Mouse (Mus musculus) limb, embryonic 11.5 days (tissue): ENCODE results near the gene Pgghg. TPM values are rescaled to one million over a fixed set of nuclear protein-coding genes. Genes with fewer than 3 reads are reported as not detected.

Experiments
- ATAC-seq: fragments of 200-750 bp; cut with Nextera tagmentation; 2 replicates; pipeline ENCODE4 v1.8.0; 2017; ENCODE audit warnings: low read depth; ENCODE audit not compliant: insufficient number of reproducible peaks, low FRiP score, low TSS enrichment
- DNase-seq: peaks from one replicate; pipeline ENCODE4 v3.0.0-alpha.2; 2015; ENCODE audit warnings: low spot score
- H3K27ac ChIP-seq: fragments of 300-500 bp; sonication (generic); replicated peaks from 2 replicates; pipeline ENCODE4 v1.5.1; 2014; ENCODE audit warnings: low read depth, mild to moderate bottlenecking, low read length
- H3K27me3 ChIP-seq: fragments of 300-500 bp; sonication (generic); 2 replicates; pipeline ENCODE4 v1.6.1; 2014; ENCODE audit warnings: mild to moderate bottlenecking, low read length, mixed read lengths; ENCODE audit not compliant: control insufficient read depth, insufficient read depth
- H3K36me3 ChIP-seq: fragments of 300-500 bp; sonication (generic); 2 replicates; pipeline ENCODE4 v1.6.1; 2014; ENCODE audit warnings: mild to moderate bottlenecking, low read length, moderate library complexity, mixed read lengths; ENCODE audit not compliant: control insufficient read depth, insufficient read depth
- H3K4me1 ChIP-seq: fragments of 300-500 bp; sonication (generic); 2 replicates; pipeline ENCODE4 v1.6.1; 2014; ENCODE audit warnings: low read length, mixed read lengths; ENCODE audit not compliant: control insufficient read depth, insufficient read depth
- H3K4me2 ChIP-seq: fragments of 300-500 bp; sonication (generic); 2 replicates; pipeline ENCODE4 v1.6.1; 2014; ENCODE audit warnings: low read depth, mild to moderate bottlenecking, moderate library complexity; ENCODE audit not compliant: severe bottlenecking
- H3K4me3 ChIP-seq: fragments of 300-500 bp; sonication (generic); 2 replicates; pipeline ENCODE4 v1.5.1; 2014; ENCODE audit warnings: low read depth, low read length
- H3K9ac ChIP-seq: fragments of 300-500 bp; sonication (generic); 2 replicates; pipeline ENCODE4 v1.6.1; 2014; ENCODE audit warnings: mild to moderate bottlenecking, low read length
- H3K9me3 ChIP-seq: fragments of 300-500 bp; sonication (generic); 2 replicates; pipeline ENCODE4 v1.6.1; 2016; ENCODE audit warnings: low read length; ENCODE audit not compliant: control insufficient read depth
- WGBS: fragments of 180-500 bp; shearing (Covaris S2); extraction: QIAGEN DNeasy Blood & Tissue Kit; methylation state at CpG from one replicate; pipeline ENCODE4 v1.1.7; 2014; 5-methylcytosine and 5-hydroxymethylcytosine counted together
- polyA plus RNA-seq: library from polyadenylated mRNA; unstranded; fragments of >200 nt; fragmentation: Nextera tagmentation; extraction: Ambion mirVana; gene quantifications from 2 replicates; pipeline ENCODE4 v1.2.1, GENCODE M21; 2014

The Pgghg gene
- polyA plus RNA-seq, 1 experiment from 2014 or later, result 16.1 TPM

DNA sequence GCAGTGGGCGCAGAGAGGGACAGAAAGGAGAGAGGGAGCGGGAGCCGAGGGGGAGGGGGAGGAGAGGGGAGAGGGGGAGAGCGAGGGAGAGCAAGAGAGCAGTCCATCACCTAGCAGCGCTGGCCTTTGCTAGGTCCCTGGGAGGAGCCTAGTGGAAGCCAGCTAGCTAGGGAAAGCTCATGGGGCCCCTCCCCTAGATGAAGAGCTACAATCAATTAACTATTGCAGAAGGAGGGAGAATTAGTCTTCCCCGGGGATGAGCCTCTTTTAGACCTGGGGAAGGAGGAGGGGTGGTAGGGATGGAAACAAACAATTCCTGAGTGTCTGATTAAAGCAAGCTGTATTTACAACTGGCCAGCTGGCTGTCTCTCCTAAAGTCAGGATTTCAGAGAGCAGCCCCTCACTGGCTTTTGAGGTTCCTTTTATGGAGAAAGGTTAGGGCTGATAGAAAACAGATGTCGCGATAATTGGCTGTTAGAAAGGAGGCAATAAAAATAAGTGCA lies 1.5 kb upstream of the Pgghg start:
- peak; percentile 58 for ATAC-seq
- H3K27ac ChIP-seq, result peak overlapping the region; percentile 45; the same call in 1 of the 2 replicates
- no peaks in the 10 kb centered on the region for H3K9me3 ChIP-seq
- DNase-seq, result peak; percentile 68
- H3K4me1 ChIP-seq, result peaks cover 19% of the 10 kb centered on the region
- no peak overlapping the region for H3K9ac ChIP-seq
- WGBS, result 1% methylated on average over 8 of the region's 8 CpGs
- no peaks in the 10 kb centered on the region for H3K27me3 ChIP-seq
- no peak overlapping the region; the same call in 1 of the 2 replicates for H3K4me3 ChIP-seq
- peak overlapping the region; percentile 36 for H3K4me2 ChIP-seq
- H3K36me3 ChIP-seq, result no peaks in the 10 kb centered on the region

DNA sequence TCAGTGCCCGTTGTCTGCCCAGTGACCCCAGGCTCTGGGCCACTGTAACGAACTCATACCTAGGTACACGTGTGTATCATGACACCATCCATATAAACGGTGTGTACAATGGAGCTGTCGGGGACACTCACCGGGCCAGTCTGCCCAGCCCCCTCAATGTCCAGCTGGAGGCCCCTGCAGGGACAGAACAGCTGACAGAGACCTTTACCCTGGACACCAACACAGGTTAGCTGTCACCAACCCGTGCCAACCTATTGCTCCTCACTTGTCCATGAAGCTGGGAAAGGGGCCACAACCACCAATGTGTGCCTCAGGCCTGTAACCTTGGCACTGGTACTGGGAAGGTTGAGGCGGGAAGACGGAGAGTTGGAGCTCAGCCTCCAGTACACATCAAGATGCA lies 1.1 kb downstream of the Pgghg start:
- H3K4me3 ChIP-seq, result peak overlapping the region; percentile 41
- H3K27ac ChIP-seq, result no peak overlapping the region
- peak overlapping the region; percentile 49 for H3K4me2 ChIP-seq
- DNase-seq, result no peak
- no peaks in the 10 kb centered on the region for H3K9me3 ChIP-seq
- WGBS, result 64% methylated on average over 9 of the region's 9 CpGs
- peaks cover 19% of the 10 kb centered on the region for H3K4me1 ChIP-seq
- ATAC-seq, result no peak
- H3K36me3 ChIP-seq, result peaks cover 7% of the 10 kb centered on the region
- no peaks in the 10 kb centered on the region for H3K27me3 ChIP-seq
- H3K9ac ChIP-seq, result peak overlapping the region; percentile 58

- Histone ChIP-seq H3K4me1 (peaks cover 19% of the 10 kb centered on the region), H3K4me3 (no peak overlapping the region), H3K4me2 (peak overlapping the region; percentile 49; the same call in 1 of the 2 replicates), H3K9ac (no peak overlapping the region), H3K36me3 (peaks cover 11% of the 10 kb centered on the region), H3K27ac (no peak overlapping the region), H3K9me3 (no peaks in the 10 kb centered on the region), H3K27me3 (no peaks in the 10 kb centered on the region)
- DNase-seq, result no peak
- no peak for ATAC-seq
- 89% methylated on average over 10 of the region's 10 CpGs for WGBS
These were observed 1.6 kb downstream of the Pgghg start for GRCm38 (mm10) chr7:140942811-140943210.

GRCm38 (mm10) chr7:140943356-140943755 lies 2.2 kb downstream of the Pgghg start:
- WGBS, result 83% methylated on average over 4 of the region's 4 CpGs
- H3K36me3 ChIP-seq, result peaks cover 15% of the 10 kb centered on the region
- no peak overlapping the region for H3K27ac ChIP-seq
- H3K4me1 ChIP-seq, result peaks cover 19% of the 10 kb centered on the region
- DNase-seq (no peak), ATAC-seq (no peak)
- no peak overlapping the region for H3K4me3 ChIP-seq
- H3K9ac ChIP-seq, result no peak overlapping the region
- no peaks in the 10 kb centered on the region for H3K9me3 ChIP-seq
- no peaks in the 10 kb centered on the region for H3K27me3 ChIP-seq
- no peak overlapping the region for H3K4me2 ChIP-seq

DNA sequence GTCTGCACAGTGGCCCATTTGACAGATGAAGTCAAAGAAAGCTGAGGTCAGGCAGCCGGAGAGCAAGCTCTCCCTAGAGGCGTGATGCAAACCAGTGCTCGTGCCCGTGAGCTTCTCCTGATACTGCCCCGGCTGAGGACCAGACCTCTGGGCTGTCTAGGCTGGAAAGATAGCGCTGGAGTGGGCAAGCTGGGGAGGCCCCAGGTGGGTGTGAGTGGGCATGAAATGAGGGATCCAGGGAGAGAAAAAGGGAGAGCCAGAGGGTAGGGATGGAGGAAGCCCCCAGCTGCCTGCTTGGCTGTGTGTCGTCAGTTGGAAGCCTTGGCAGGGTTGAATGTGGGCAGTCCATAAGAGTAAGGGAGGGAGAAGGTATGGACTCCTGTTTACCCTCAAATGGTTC lies 3.0 kb downstream of the Pgghg start:
- peaks cover 17% of the 10 kb centered on the region for H3K36me3 ChIP-seq

DNA sequence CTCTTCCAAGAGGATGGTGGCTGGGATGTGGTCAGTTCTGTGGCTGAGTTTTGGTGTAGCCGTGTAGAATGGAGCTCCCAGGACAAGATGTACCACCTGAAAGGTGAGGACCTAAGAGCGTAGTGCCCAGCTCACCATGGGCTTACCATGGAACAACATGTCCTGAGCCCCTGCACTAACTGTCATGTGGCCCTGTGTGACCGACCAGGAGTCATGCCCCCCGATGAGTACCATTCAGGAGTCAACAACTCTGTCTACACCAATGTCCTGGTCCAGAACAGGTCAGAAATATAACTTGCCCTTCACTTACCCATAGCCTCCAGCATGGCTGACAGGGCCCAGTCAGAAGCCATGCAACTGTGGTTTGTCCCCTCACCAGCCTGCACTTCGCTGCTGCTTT lies 4.1 kb downstream of the Pgghg start:
- Histone ChIP-seq H3K4me3 (no peak overlapping the region), H3K36me3 (peaks cover 17% of the 10 kb centered on the region), H3K27me3 (no peaks in the 10 kb centered on the region), H3K27ac (no peak overlapping the region), H3K4me2 (no peak overlapping the region), H3K9me3 (no peaks in the 10 kb centered on the region), H3K9ac (no peak overlapping the region), H3K4me1 (peaks cover 9% of the 10 kb centered on the region)
- 86% methylated on average over 5 of the region's 5 CpGs for WGBS
- DNase-seq (no peak), ATAC-seq (no peak)

More for the DNA sequence above, 3.0 kb downstream of the Pgghg start:
- Histone ChIP-seq H3K9me3 (no peaks in the 10 kb centered on the region), H3K4me2 (no peak overlapping the region), H3K27me3 (no peaks in the 10 kb centered on the region), H3K4me1 (peaks cover 12% of the 10 kb centered on the region), H3K9ac (no peak overlapping the region), H3K27ac (no peak overlapping the region), H3K4me3 (no peak overlapping the region)
- ATAC-seq, result no peak
- WGBS, result 91% methylated on average over 7 of the region's 7 CpGs
- DNase-seq, result no peak

- Histone ChIP-seq H3K4me1 (peaks cover 18% of the 10 kb centered on the region), H3K9ac (no peak overlapping the region), H3K27me3 (no peaks in the 10 kb centered on the region), H3K4me3 (no peak overlapping the region), H3K4me2 (no peak overlapping the region), H3K27ac (no peak overlapping the region), H3K36me3 (peaks cover 17% of the 10 kb centered on the region), H3K9me3 (no peaks in the 10 kb centered on the region)
- 94% methylated on average over 10 of the region's 10 CpGs for WGBS
- DNase-seq, result no peak
- ATAC-seq, result no peak
These were observed 5.1 kb downstream of the Pgghg start for GRCm38 (mm10) chr7:140946311-140946710.

DNA sequence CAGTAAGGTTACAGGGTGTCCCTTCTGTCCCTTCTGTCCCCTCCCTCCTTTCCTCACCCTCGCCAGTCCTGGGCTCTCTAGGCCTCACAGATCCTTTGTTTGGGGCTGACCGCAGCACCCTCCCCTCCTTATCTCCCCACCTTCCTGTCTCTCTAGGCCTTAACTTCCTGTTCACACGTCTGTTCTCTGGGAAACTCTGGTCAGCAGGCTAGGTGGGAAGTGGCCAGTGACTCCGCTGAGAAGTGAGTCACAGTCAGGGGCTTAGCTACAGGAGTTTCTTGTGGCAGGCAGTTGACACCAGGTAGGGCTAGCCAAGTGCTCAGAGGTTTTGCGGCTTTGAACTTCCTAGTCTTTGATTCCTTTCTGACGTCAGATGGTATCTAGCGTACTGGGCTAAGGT lies 5.8 kb downstream of the Pgghg start:
- H3K4me3 ChIP-seq, result no peak overlapping the region
- 60% methylated on average over 7 of the region's 7 CpGs for WGBS
- H3K36me3 ChIP-seq, result peaks cover 17% of the 10 kb centered on the region
- H3K9me3 ChIP-seq, result no peaks in the 10 kb centered on the region
- DNase-seq (no peak), ATAC-seq (no peak)
- H3K9ac ChIP-seq, result no peak overlapping the region
- peaks cover 23% of the 10 kb centered on the region for H3K4me1 ChIP-seq
- H3K27me3 ChIP-seq, result no peaks in the 10 kb centered on the region
- H3K4me2 ChIP-seq, result no peak overlapping the region
- no peak overlapping the region for H3K27ac ChIP-seq

DNA sequence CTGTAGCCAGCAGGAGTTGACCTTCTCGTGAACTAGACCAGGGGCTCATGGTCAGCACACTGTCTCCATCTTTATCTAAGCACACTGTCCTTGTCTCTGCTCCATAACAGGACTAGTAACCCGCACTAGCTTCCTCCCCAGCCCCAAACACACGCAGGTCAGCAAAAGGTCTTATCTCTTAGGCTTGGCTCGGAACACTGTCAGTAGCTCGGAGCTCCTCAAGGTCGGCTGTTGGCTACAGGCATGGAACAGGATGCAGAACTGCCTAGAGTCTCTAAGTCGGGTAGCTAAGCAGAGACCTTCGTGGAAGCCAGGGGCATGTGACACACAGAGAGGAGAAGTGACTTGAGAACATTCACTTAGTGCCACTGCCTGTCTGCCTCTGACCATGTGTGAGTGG lies 7.0 kb downstream of the Pgghg start:
- WGBS, result 90% methylated on average over 8 of the region's 8 CpGs
- Histone ChIP-seq H3K4me1 (peaks cover 23% of the 10 kb centered on the region), H3K27me3 (no peaks in the 10 kb centered on the region), H3K9me3 (no peaks in the 10 kb centered on the region), H3K4me3 (no peak overlapping the region), H3K27ac (no peak overlapping the region), H3K36me3 (peaks cover 20% of the 10 kb centered on the region), H3K9ac (no peak overlapping the region), H3K4me2 (no peak overlapping the region)
- ATAC-seq, result no peak
- no peak for DNase-seq
